Mouse (Mus musculus): ENCODE measurements around the gene Mical3.
A peak's percentile ranks its signal among the peaks of the same experiment; 100 is the strongest.

Gene Mical3

GRCm38 (mm10) chr6:121130773-121131172 is at the start of gene Mical3:
Gene Mical3, minus strand, starts transcription at chr6:121130999.
- peak; percentile 49 for DNase-seq (ENCODE audit: low spot score)

- no peak for DNase-seq (ENCODE audit: low spot score)
Measured at GRCm38 (mm10) chr6:121179846-121180245, 49.0 kb upstream of the Mical3 start.

- peak; percentile 42 for DNase-seq (ENCODE audit: low spot score)
Measured at GRCm38 (mm10) chr6:121178700-121179358, 48.0 kb upstream of the Mical3 start.

- DNase-seq (ENCODE audit: low spot score): no peak
Measured at GRCm38 (mm10) chr6:121177118-121177708, 46.4 kb upstream of the Mical3 start.

DNA sequence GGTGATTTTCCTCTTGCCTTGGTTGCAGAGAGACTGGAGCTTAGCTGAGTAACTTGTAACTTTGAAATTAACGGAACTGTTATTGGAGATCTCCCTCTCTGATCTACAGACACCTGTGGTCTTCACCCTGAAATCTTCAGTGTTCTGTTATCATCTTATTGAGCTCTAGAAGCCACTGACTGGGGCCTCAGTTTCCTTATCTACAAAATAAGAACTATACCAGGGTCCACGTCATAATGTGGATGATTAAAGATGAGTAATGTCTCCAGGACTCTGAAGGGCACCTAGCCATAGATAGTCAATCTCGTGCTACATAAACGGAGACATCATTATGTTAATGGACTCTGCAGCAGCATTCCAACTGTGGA is 45.9 kb upstream of the Mical3 start:
- no peak for DNase-seq (ENCODE audit: low spot score)

DNA sequence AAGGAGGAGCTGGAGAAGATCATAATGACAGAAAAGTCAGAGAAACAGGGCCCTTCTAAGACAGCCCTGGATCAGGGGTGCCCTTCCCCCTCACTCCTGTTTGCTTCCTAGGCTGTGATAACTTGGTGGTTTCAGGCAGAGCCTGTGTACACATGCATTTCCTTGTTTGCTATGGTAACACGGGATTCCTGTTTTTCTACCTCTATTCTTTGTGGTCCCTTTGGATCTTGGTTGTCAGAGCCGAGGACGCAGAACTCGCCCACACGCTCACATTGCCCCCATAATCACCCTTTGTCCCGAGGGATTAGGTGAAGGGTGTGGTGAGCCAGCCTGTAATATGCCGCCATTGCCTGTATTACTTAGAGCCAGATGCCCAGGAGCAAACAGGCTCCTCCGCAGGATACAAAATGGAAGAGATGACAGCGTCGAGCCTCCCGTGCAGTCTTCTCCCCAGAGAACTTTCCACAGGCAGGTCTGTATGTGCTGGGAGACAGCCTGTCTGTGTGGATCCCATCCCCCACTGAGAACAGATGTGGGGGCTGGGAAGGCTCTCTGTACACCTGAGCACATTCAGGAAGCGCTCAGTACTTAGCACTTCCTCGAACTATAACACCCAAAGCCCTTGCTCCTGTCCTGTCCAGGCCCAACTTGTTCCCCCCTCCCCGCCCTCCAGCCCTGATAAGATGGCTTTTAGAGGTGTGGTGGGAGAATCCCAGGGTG is 45.4 kb upstream of the Mical3 start:
- DNase-seq (ENCODE audit: low spot score): no peak

GRCm38 (mm10) chr6:121174761-121175160 is 44.0 kb upstream of the Mical3 start:
- DNase-seq (ENCODE audit: low spot score): no peak

DNA sequence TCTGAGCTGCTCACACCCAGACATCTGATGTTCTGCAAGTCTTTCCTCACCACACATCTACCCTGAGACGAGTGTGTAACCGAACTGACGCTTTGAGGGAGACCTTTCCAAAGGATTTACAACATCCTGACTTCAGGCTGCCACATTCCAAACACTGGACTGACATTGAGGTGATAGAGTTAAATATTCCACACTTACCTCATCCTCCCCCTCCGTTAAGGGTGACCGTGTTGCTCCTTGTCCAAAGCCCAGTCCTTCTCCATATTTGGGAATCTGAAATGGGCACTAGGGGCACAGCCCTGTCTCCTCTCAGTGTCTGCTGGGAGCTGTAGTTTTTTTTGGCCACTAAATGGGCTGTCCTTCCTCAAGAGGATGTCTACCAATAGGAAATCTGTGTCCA is 42.7 kb upstream of the Mical3 start:
- DNase-seq (ENCODE audit: low spot score): no peak

DNA sequence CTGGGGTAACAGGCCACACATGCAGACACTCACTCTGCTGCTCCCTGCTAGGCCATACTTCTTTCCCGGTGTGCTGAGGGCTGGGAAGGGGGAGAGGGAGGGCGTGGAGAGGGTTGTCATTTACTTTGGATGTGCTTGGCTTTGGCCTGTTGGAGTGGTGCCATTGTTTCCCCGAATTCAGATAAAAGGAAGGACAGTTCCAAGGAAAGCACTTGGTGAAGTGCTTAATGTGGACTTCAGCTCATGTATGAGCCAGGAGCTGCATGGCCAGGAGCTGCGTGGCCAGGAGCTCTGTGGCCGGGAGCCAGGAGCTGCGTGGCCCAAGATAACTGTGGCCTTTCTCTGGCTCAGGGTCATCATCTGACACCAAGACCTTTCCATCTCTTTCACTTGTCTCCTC is 40.3 kb upstream of the Mical3 start:
- DNase-seq (ENCODE audit: low spot score): no peak

- DNase-seq (ENCODE audit: low spot score): no peak
Measured at GRCm38 (mm10) chr6:121167381-121167975, 36.7 kb upstream of the Mical3 start.

GRCm38 (mm10) chr6:121166098-121166552 is 35.3 kb upstream of the Mical3 start:
- DNase-seq (ENCODE audit: low spot score): no peak

DNA sequence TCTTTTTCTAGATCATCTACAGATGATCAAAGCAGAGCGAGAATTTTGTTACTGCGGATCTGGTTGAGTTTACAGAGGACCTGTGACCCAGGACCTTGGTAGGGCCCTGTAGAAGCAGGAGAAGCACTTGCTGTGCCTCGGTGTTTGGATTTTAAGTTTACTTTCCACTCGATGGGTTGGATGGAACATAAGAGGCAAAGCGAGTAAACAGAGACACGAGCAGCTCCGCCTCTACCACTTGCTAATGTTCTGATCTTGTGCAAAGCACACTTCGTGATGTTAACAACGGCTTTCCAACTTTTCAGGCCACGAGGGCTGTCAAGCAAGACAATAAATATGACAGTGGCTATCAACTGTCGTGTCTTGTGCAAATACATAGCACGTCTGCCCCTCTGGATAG is 31.8 kb upstream of the Mical3 start:
- no peak for DNase-seq (ENCODE audit: low spot score)

GRCm38 (mm10) chr6:121160126-121160525 is 29.3 kb upstream of the Mical3 start:
- no peak for DNase-seq (ENCODE audit: low spot score)

GRCm38 (mm10) chr6:121159616-121160015 is 28.8 kb upstream of the Mical3 start:
- no peak for DNase-seq (ENCODE audit: low spot score)

DNA sequence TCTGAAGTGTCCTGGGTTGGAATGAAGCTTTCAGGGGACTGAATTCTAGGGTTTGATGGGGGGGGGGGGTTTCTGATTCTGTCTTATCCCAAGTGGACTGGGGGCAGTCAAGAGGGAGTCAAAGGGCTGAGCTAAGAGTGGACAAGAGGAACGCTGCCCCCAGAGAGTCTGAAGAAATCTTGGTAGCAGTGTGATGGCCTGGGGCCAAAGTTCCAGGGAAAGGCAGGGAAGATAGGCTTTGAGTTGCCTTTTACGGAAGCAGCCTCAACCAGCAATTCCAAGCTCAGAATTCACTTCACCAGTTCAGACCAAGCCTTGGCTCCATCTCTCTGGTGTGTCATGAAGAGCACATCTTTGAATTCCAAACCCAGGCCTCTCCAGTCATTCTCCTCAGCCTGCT is 25.2 kb upstream of the Mical3 start:
- no peak for DNase-seq (ENCODE audit: low spot score)

GRCm38 (mm10) chr6:121154451-121155300 is 23.9 kb upstream of the Mical3 start:
- no peak for DNase-seq (ENCODE audit: low spot score)

GRCm38 (mm10) chr6:121153177-121153576 is 22.4 kb upstream of the Mical3 start:
- DNase-seq (ENCODE audit: low spot score): no peak

DNA sequence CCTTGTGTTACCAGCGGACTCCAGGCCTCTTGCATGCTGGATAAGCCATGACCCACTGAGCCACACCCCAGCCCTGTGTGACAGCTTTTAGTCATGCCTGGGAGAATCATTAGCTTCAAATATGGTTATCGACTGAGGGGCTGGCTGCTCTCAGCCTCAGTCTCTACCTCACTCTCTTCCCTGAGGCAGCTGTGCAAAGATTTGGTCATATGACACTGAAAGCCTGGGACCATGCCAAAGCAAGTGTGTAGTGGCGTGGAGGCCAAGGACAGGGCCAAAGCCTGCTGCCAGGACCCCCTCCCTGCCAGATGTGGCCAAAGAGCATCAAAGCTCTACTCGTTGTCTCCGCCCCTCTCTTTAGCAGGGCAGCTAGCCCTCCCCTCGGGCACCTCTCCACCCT is 20.9 kb upstream of the Mical3 start:
- DNase-seq (ENCODE audit: low spot score): no peak

- DNase-seq (ENCODE audit: low spot score): no peak
Measured at GRCm38 (mm10) chr6:121150126-121150525, 19.3 kb upstream of the Mical3 start.

GRCm38 (mm10) chr6:121149420-121149819 is 18.6 kb upstream of the Mical3 start:
- no peak for DNase-seq (ENCODE audit: low spot score)

GRCm38 (mm10) chr6:121148360-121148759 is 17.6 kb upstream of the Mical3 start:
- no peak for DNase-seq (ENCODE audit: low spot score)

DNA sequence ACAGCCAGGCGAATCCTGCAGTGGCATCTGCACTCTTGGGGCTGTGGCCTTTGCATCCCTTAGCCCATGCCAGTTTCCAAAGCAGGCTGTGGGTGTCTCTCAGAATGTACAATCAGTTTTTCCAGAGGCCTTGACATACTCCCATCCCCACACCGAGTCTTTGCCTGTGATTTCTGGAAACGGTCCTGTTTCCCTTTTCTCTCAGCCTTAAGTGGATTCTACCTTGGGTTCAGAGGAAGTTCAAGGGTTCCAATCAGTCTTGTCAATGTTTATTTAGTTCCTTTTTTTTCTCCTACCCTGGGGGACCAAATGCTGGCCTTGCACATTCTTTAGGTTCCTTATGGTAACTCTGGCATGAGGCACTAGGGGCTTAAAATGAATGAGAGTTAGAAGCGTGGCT is 16.0 kb upstream of the Mical3 start:
- DNase-seq (ENCODE audit: low spot score): no peak
